Mouse (Mus musculus): ENCODE results near the gene Dynlt1b. TPM values are rescaled to one million over a fixed set of nuclear protein-coding genes. Genes with fewer than 3 reads are reported as not detected.
"Not testable (repeated sequence)": the region's sequence is repeated elsewhere in the genome, so short reads cannot be mapped to it uniquely, and the experiment has no call there.

The Dynlt1b gene
- polyA plus RNA-seq, 1 experiment, result 112 TPM

GRCm38 (mm10) chr17:6461083-6461595, 31.2 kb downstream of the Dynlt1b start:
- WGBS, result 95% methylated on average over 5 of the region's 5 CpGs
- H3K4me1 ChIP-seq (ENCODE audit: control insufficient read depth, insufficient read depth, insufficient read length); DNase-seq (ENCODE audit: low read depth in 1 of 2, low spot score in 2 of 2): not testable (repeated sequence)

GRCm38 (mm10) chr17:6465735-6466134, 35.8 kb downstream of the Dynlt1b start:
- DNase-seq (ENCODE audit: low read depth in 1 of 2, low spot score in 2 of 2); H3K27ac ChIP-seq (ENCODE audit: insufficient read depth, low read length); H3K36me3 ChIP-seq (ENCODE audit: control insufficient read depth, insufficient read depth, low read length); H3K4me3 ChIP-seq (ENCODE audit: extremely low read depth, insufficient read depth, insufficient read length); H3K4me1 ChIP-seq (ENCODE audit: control insufficient read depth, insufficient read depth, insufficient read length); H3K27me3 ChIP-seq (ENCODE audit: control insufficient read depth, insufficient read depth, low read length): not testable (repeated sequence)
- WGBS, result 72% methylated on average over 9 of the region's 9 CpGs

More at GRCm38 (mm10) chr17:6461083-6461595, 31.2 kb downstream of the Dynlt1b start:
- not testable (repeated sequence) for H3K27me3 ChIP-seq (ENCODE audit: control insufficient read depth, insufficient read depth, low read length); H3K27ac ChIP-seq (ENCODE audit: insufficient read depth, low read length); H3K4me3 ChIP-seq (ENCODE audit: extremely low read depth, insufficient read depth, insufficient read length); H3K36me3 ChIP-seq (ENCODE audit: control insufficient read depth, insufficient read depth, low read length)

- not testable (repeated sequence) for H3K4me3 ChIP-seq (ENCODE audit: extremely low read depth, insufficient read depth, insufficient read length); H3K27ac ChIP-seq (ENCODE audit: insufficient read depth, low read length); H3K27me3 ChIP-seq (ENCODE audit: control insufficient read depth, insufficient read depth, low read length); H3K36me3 ChIP-seq (ENCODE audit: control insufficient read depth, insufficient read depth, low read length); H3K4me1 ChIP-seq (ENCODE audit: control insufficient read depth, insufficient read depth, insufficient read length); DNase-seq (ENCODE audit: low read depth in 1 of 2, low spot score in 2 of 2)
- WGBS, result 28% methylated on average over 18 of the region's 18 CpGs
Observed at GRCm38 (mm10) chr17:6467638-6468461, 37.9 kb downstream of the Dynlt1b start.

GRCm38 (mm10) chr17:6470031-6470430, 40.1 kb downstream of the Dynlt1b start:
- not testable (repeated sequence) for H3K27me3 ChIP-seq (ENCODE audit: control insufficient read depth, insufficient read depth, low read length); DNase-seq (ENCODE audit: low read depth in 1 of 2, low spot score in 2 of 2)
- 95% methylated on average over 2 of the region's 3 CpGs for WGBS

GRCm38 (mm10) chr17:6470671-6471070, 40.8 kb downstream of the Dynlt1b start:
- DNase-seq (ENCODE audit: low read depth in 1 of 2, low spot score in 2 of 2); H3K4me3 ChIP-seq (ENCODE audit: extremely low read depth, insufficient read depth, insufficient read length); H3K4me1 ChIP-seq (ENCODE audit: control insufficient read depth, insufficient read depth, insufficient read length); H3K27ac ChIP-seq (ENCODE audit: insufficient read depth, low read length); H3K27me3 ChIP-seq (ENCODE audit: control insufficient read depth, insufficient read depth, low read length); H3K36me3 ChIP-seq (ENCODE audit: control insufficient read depth, insufficient read depth, low read length): not testable (repeated sequence)
- WGBS, result 75% methylated on average over 6 of the region's 7 CpGs

More at GRCm38 (mm10) chr17:6470031-6470430, 40.1 kb downstream of the Dynlt1b start:
- H3K27ac ChIP-seq (ENCODE audit: insufficient read depth, low read length); H3K4me1 ChIP-seq (ENCODE audit: control insufficient read depth, insufficient read depth, insufficient read length); H3K4me3 ChIP-seq (ENCODE audit: extremely low read depth, insufficient read depth, insufficient read length); H3K36me3 ChIP-seq (ENCODE audit: control insufficient read depth, insufficient read depth, low read length): not testable (repeated sequence)

GRCm38 (mm10) chr17:6475270-6475669, 45.4 kb downstream of the Dynlt1b start:
- WGBS, result 74% methylated on average over 6 of the region's 6 CpGs
- H3K4me1 ChIP-seq (ENCODE audit: control insufficient read depth, insufficient read depth, insufficient read length); H3K27ac ChIP-seq (ENCODE audit: insufficient read depth, low read length); H3K36me3 ChIP-seq (ENCODE audit: control insufficient read depth, insufficient read depth, low read length); DNase-seq (ENCODE audit: low read depth in 1 of 2, low spot score in 2 of 2); H3K4me3 ChIP-seq (ENCODE audit: extremely low read depth, insufficient read depth, insufficient read length); H3K27me3 ChIP-seq (ENCODE audit: control insufficient read depth, insufficient read depth, low read length): not testable (repeated sequence)

- peak overlapping the region; percentile 50; the same call in 1 of the 2 replicates for H3K4me3 ChIP-seq (ENCODE audit: extremely low read depth, insufficient read depth, insufficient read length)
- not testable (repeated sequence) for H3K4me1 ChIP-seq (ENCODE audit: control insufficient read depth, insufficient read depth, insufficient read length); H3K27ac ChIP-seq (ENCODE audit: insufficient read depth, low read length); H3K36me3 ChIP-seq (ENCODE audit: control insufficient read depth, insufficient read depth, low read length); H3K27me3 ChIP-seq (ENCODE audit: control insufficient read depth, insufficient read depth, low read length); DNase-seq (ENCODE audit: low read depth in 1 of 2, low spot score in 2 of 2)
- 48% methylated on average over 7 of the region's 7 CpGs for WGBS
Observed at GRCm38 (mm10) chr17:6475913-6476312, 46.0 kb downstream of the Dynlt1b start.

- H3K4me1 ChIP-seq (ENCODE audit: control insufficient read depth, insufficient read depth, insufficient read length); H3K36me3 ChIP-seq (ENCODE audit: control insufficient read depth, insufficient read depth, low read length); H3K27me3 ChIP-seq (ENCODE audit: control insufficient read depth, insufficient read depth, low read length); H3K27ac ChIP-seq (ENCODE audit: insufficient read depth, low read length); DNase-seq (ENCODE audit: low read depth in 1 of 2, low spot score in 2 of 2): not testable (repeated sequence)
- peak overlapping the region; percentile 50 for H3K4me3 ChIP-seq (ENCODE audit: extremely low read depth, insufficient read depth, insufficient read length)
- WGBS, result under 1% methylated on average over 45 of the region's 45 CpGs
Observed at GRCm38 (mm10) chr17:6476495-6476947, 46.6 kb downstream of the Dynlt1b start.

- DNase-seq (ENCODE audit: low read depth in 1 of 2, low spot score in 2 of 2); H3K27me3 ChIP-seq (ENCODE audit: control insufficient read depth, insufficient read depth, low read length); H3K36me3 ChIP-seq (ENCODE audit: control insufficient read depth, insufficient read depth, low read length); H3K4me1 ChIP-seq (ENCODE audit: control insufficient read depth, insufficient read depth, insufficient read length); H3K27ac ChIP-seq (ENCODE audit: insufficient read depth, low read length): not testable (repeated sequence)
- peak overlapping the region; percentile 50 for H3K4me3 ChIP-seq (ENCODE audit: extremely low read depth, insufficient read depth, insufficient read length)
- under 1% methylated on average over 42 of the region's 42 CpGs for WGBS
Observed at GRCm38 (mm10) chr17:6477026-6477425, 47.1 kb downstream of the Dynlt1b start.

GRCm38 (mm10) chr17:6480855-6481589, 51.1 kb downstream of the Dynlt1b start:
- H3K27me3 ChIP-seq (ENCODE audit: control insufficient read depth, insufficient read depth, low read length); DNase-seq (ENCODE audit: low read depth in 1 of 2, low spot score in 2 of 2); H3K4me1 ChIP-seq (ENCODE audit: control insufficient read depth, insufficient read depth, insufficient read length); H3K4me3 ChIP-seq (ENCODE audit: extremely low read depth, insufficient read depth, insufficient read length); H3K36me3 ChIP-seq (ENCODE audit: control insufficient read depth, insufficient read depth, low read length); H3K27ac ChIP-seq (ENCODE audit: insufficient read depth, low read length): not testable (repeated sequence)
- 65% methylated on average over 5 of the region's 7 CpGs for WGBS
